Mouse (Mus musculus): Measurements from ENCODE around the gene Neurod6. TPM values are rescaled to one million over a fixed set of nuclear protein-coding genes. Genes with fewer than 3 reads are reported as not detected.

Neurod6 gene
- polyA plus RNA-seq (2017; shearing (Covaris generic)): not detected

GRCm38 (mm10) chr6:55680974-55681373 lies at the start of gene Neurod6:
Gene Neurod6, minus strand, starts transcription at chr6:55681263.

Other genes starting within 250 kb of the Neurod6 start
- gene Adcyap1r1, start 229.3 kb downstream of the Neurod6 start, polyA plus RNA-seq (2017; shearing (Covaris generic)): under 1 TPM in 1 of 2 experiments, not detected in 1; 0.17 TPM
- not detected for gene Itprid1, start 155.6 kb upstream of the Neurod6 start, polyA plus RNA-seq (2017; shearing (Covaris generic))